Mouse (Mus musculus) layer of hippocampus, postnatal 10 days (tissue): ENCODE measurements at regions not wholly inside any gene's neighbourhood (a gene's known extent, or its start where the extent isn't known, plus 50 kb on each side); places are given as distances from the start of the nearest gene placed in this dataset.

Experiments used
- DNase-seq, 2 experiments: peaks; one replicate each; pipeline ENCODE4 v3.0.0; 2021; ENCODE audit warnings: low spot score in 2 of 2

- no peak for DNase-seq
These were observed 108.1 kb upstream of the Lpar1 start for GRCm38 (mm10) chr4:58661781-58662293.

GRCm38 (mm10) chr4:58660511-58660910, 106.8 kb upstream of the Lpar1 start:
- DNase-seq = no peak

GRCm38 (mm10) chr4:58658206-58658605, 104.5 kb upstream of the Lpar1 start:
- DNase-seq = no peak

- no peak for DNase-seq
These were observed 94.1 kb upstream of the Lpar1 start for GRCm38 (mm10) chr4:58647761-58648295.

GRCm38 (mm10) chr4:58646821-58647220, 93.1 kb upstream of the Lpar1 start:
- no peak for DNase-seq

- DNase-seq = no peak
These were observed 89.7 kb upstream of the Lpar1 start for GRCm38 (mm10) chr4:58643371-58643770.

GRCm38 (mm10) chr4:58642236-58642635, 88.5 kb upstream of the Lpar1 start:
- no peak for DNase-seq

- no peak for DNase-seq
These were observed 79.0 kb upstream of the Lpar1 start for GRCm38 (mm10) chr4:58632696-58633095.

- DNase-seq = no peak
These were observed 77.7 kb upstream of the Lpar1 start for GRCm38 (mm10) chr4:58631415-58631814.

GRCm38 (mm10) chr4:58627021-58627420, 73.3 kb upstream of the Lpar1 start:
- no peak for DNase-seq

- DNase-seq = no peak
These were observed 70.4 kb upstream of the Lpar1 start for GRCm38 (mm10) chr4:58624059-58624458.

- DNase-seq = no peak
These were observed 66.9 kb upstream of the Lpar1 start for GRCm38 (mm10) chr4:58620641-58621040.

GRCm38 (mm10) chr4:58617261-58617660, 63.6 kb upstream of the Lpar1 start:
- no peak for DNase-seq

- no peak for DNase-seq
These were observed 59.8 kb upstream of the Lpar1 start for GRCm38 (mm10) chr4:58613536-58613935.

- DNase-seq = no peak
These were observed 59.3 kb upstream of the Lpar1 start for GRCm38 (mm10) chr4:58613022-58613421.

GRCm38 (mm10) chr4:58607491-58607890, 53.8 kb upstream of the Lpar1 start:
- DNase-seq = no peak

GRCm38 (mm10) chr4:58605941-58606340, 52.2 kb upstream of the Lpar1 start:
- no peak for DNase-seq
